Mouse (Mus musculus) megakaryocyte, adult 5-6 weeks (primary cell): ENCODE data around the gene Gm29582. TPM values are rescaled to one million over a fixed set of nuclear protein-coding genes. Genes with fewer than 3 reads are reported as not detected.
"Not testable (repeated sequence)": the region's sequence is repeated elsewhere in the genome, so short reads cannot be mapped to it uniquely, and the experiment has no call there.

ENCODE experiments used
- ATAC-seq: 2 replicates; pipeline ENCODE4 v1.8.0; 2016; ENCODE audit warnings: mild to moderate bottlenecking, inconsistent platforms; ENCODE audit not compliant: poor library complexity, severe bottlenecking
- total RNA-seq, 2 experiments: library from RNA; stranded (forward) in 1 of 2; stranded (reverse) in 1 of 2; fragments of 153-499, 151-499 nt in 1 of 2; fragments of 221-1000, 200-1000 nt in 1 of 2; gene quantifications; 2 replicates each; pipeline versions ENCODE4 v1.2.3 to v1.2.4; 2015 to 2017

Gm29582 gene
- total RNA-seq (2015) (not detected in 2 replicates), total RNA-seq (2017) (not detected in 2 replicates)

GRCm38 (mm10) chrY:30738461-30738860, at the start of gene Gm29582:
Gene Gm29582 (minus strand): TSS chrY:30738561.
- ATAC-seq, result not testable (repeated sequence)
